Mouse (Mus musculus): Measurements from ENCODE around the gene Gm13084. TPM values are rescaled to one million over a fixed set of nuclear protein-coding genes. Genes with fewer than 3 reads are reported as not detected.

Gene Gm13084
- not detected in 2 replicates for polyA plus RNA-seq (2021; fragmentation: Nextera tagmentation)
- long read RNA-seq, experiment 1 = 0 reads
- long read RNA-seq, experiment 2 = 0 reads

GRCm38 (mm10) chr4:143815993-143816392 lies at the start of gene Gm13084:
Gm13084 (minus strand) TSS chr4:143816093.

GRCm38 (mm10) chr4:143846197-143846596 lies 30.3 kb upstream of the Gm13084 start, which contains the start of gene Gm13103:
Gm13103 (plus strand) TSS chr4:143846497.

GRCm38 (mm10) chr4:143789052-143789451 lies 26.8 kb downstream of the Gm13084 start, which contains the start of gene Gm13023:
Gm13023 (plus strand) TSS chr4:143789352.

Other genes starting within 250 kb of the Gm13084 start
- not detected in 2 replicates for gene Gm13083, start 201.1 kb downstream of the Gm13084 start, polyA plus RNA-seq (2021; fragmentation: Nextera tagmentation)
- not detected in 2 replicates for gene Gm13088, start 158.8 kb downstream of the Gm13084 start, polyA plus RNA-seq (2021; fragmentation: Nextera tagmentation)
- not detected in 2 replicates for gene Gm13089, start 113.4 kb downstream of the Gm13084 start, polyA plus RNA-seq (2021; fragmentation: Nextera tagmentation)
- gene Gm13078, start 96.6 kb downstream of the Gm13084 start, polyA plus RNA-seq (2021; fragmentation: Nextera tagmentation) = not detected in 2 replicates
- gene Gm13023, start 26.7 kb downstream of the Gm13084 start, polyA plus RNA-seq (2021; fragmentation: Nextera tagmentation) = not detected in 2 replicates
- not detected in 2 replicates for gene Gm13103, start 30.4 kb upstream of the Gm13084 start, polyA plus RNA-seq (2021; fragmentation: Nextera tagmentation)
- gene Pramef6, start 84.3 kb upstream of the Gm13084 start, polyA plus RNA-seq (2021; fragmentation: Nextera tagmentation) = not detected in 2 replicates
- not detected in 2 replicates for gene Pramef25, start 134.9 kb upstream of the Gm13084 start, polyA plus RNA-seq (2021; fragmentation: Nextera tagmentation)
- not detected in 2 replicates for gene Gm13101, start 150.9 kb upstream of the Gm13084 start, polyA plus RNA-seq (2021; fragmentation: Nextera tagmentation)
- gene Pramef17, start 178.3 kb upstream of the Gm13084 start, polyA plus RNA-seq (2021; fragmentation: Nextera tagmentation) = not detected in 2 replicates
- not detected in 2 replicates for gene Pramel4, start 243.0 kb upstream of the Gm13084 start, polyA plus RNA-seq (2021; fragmentation: Nextera tagmentation)